Mouse (Mus musculus): ENCODE measurements around the gene Kptn.

DNA sequence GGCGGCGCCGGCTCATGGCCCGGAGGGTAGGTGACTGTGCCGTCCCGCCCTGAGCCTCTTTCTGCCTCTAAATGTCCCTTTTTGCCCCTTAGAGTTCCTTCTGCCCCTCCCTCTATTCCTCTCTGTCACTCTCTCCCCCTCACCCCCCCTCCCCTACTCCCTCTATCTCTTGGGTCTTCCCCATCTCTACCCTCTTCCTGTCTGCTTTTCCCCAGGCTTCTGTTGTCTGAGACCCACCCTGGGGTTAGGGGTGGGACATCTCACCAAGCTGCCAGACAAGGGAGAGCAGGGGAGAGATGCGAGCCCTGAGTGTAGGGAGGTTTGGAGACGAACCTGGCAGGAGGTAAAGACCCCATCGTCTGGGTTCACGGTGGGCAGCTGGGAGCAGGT lies 55.8 kb downstream of the Kptn start:
- TF ChIP-seq POLR2A (IDR thresholded peaks at IDR 0.05; ENCODE audit: borderline replicate concordance, control insufficient read depth, low read depth, low read length) (no peak), CTCF (IDR thresholded peaks at IDR 0.05; ENCODE audit: control insufficient read depth, insufficient read depth, low read length) (no peak)
